Mouse (Mus musculus) forebrain, embryonic 16.5 days (tissue): ENCODE data around the gene Lag3. TPM values are rescaled to one million over a fixed set of nuclear protein-coding genes. Genes with fewer than 3 reads are reported as not detected.

Experiments
- ATAC-seq: fragments of 200-750 bp; cut with Nextera tagmentation; 2 replicates; pipeline ENCODE4 v1.8.0; 2017; ENCODE audit warnings: mild to moderate bottlenecking, moderate library complexity
- H3K27ac ChIP-seq: fragments of 300-500 bp; sonication (generic); 2 replicates; pipeline ENCODE4 v1.5.1; 2014; ENCODE audit warnings: low read length, control low read depth
- H3K27me3 ChIP-seq: fragments of 300-500 bp; sonication (generic); replicated peaks from 2 replicates; pipeline ENCODE4 v1.6.1; 2014; ENCODE audit warnings: low read length; ENCODE audit not compliant: control insufficient read depth, insufficient read depth
- H3K36me3 ChIP-seq: fragments of 300-500 bp; sonication (generic); 2 replicates; pipeline ENCODE4 v1.6.1; 2014; ENCODE audit not compliant: control insufficient read depth, insufficient read depth
- H3K4me1 ChIP-seq: fragments of 300-500 bp; sonication (generic); replicated peaks from 2 replicates; pipeline ENCODE4 v1.6.1; 2014; ENCODE audit warnings: low read length; ENCODE audit not compliant: control insufficient read depth, insufficient read depth
- H3K4me2 ChIP-seq: fragments of 300-500 bp; sonication (generic); 2 replicates; pipeline ENCODE4 v1.6.1; 2014; ENCODE audit warnings: mild to moderate bottlenecking, low read length, control low read depth
- H3K4me3 ChIP-seq: fragments of 300-500 bp; sonication (generic); replicated peaks from 2 replicates; pipeline ENCODE4 v1.5.1; 2014; ENCODE audit warnings: mild to moderate bottlenecking, low read length, control low read depth
- H3K9ac ChIP-seq: fragments of 300-500 bp; sonication (generic); replicated peaks from 2 replicates; pipeline ENCODE4 v1.6.1; 2014; ENCODE audit warnings: low read depth, low read length, control low read depth
- H3K9me3 ChIP-seq: fragments of 300-500 bp; sonication (generic); 2 replicates; pipeline ENCODE4 v1.6.1; 2016; ENCODE audit warnings: low read length; ENCODE audit not compliant: control insufficient read depth
- WGBS: fragments of 180-500 bp; shearing (Covaris S2); extraction: QIAGEN DNeasy Blood & Tissue Kit; methylation state at CpG from one replicate; pipeline ENCODE4 v1.1.7; 2014; 5-methylcytosine and 5-hydroxymethylcytosine counted together
- polyA plus RNA-seq: library from polyadenylated mRNA; unstranded; fragments of >200 nt; fragmentation: Nextera tagmentation; extraction: Ambion mirVana; gene quantifications from 2 replicates; pipeline ENCODE4 v1.2.1, GENCODE M21; 2015

The Lag3 gene
- 1.7 and 2.9 TPM in 2 replicates for polyA plus RNA-seq

DNA sequence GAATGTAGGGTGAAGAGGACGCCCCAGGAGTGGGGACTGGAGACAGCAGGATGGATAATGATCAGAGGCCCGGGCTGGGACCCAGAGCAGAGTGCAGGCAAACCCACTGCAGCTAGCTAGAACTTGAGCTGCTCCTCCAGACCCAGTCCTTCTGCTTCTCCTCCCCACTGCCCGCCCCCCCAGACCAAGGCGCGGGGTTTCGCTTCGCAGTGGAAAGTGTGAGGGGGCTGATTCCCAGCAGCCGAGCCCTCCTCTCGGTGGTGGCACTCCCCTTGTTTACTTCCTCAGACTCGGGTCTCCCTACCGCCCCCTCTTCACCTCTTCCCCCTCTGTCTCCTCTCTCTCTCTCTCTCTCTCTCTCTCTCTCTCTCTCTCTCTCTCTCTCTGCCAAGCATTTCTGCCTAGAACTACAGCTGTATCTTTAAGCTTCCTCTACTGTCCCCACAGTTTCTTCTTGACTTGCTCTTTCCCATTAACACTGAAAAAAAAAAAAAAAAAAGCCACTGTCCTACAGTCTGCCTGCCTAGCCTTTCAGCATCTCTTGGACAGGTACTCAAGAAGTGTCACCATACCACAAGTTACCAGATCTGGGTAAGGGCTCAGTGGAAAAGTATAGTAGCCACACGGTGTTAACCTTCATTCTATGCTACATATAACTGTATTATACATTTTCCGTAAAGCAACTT, at the start of gene Lag3:
Lag3 (minus strand) TSS at position 173 of the 686 bp plus-strand sequence.
- H3K27me3 ChIP-seq: no peaks in the 10 kb centered on the region
- H3K9me3 ChIP-seq: no peaks in the 10 kb centered on the region
- H3K9ac ChIP-seq: 0 out of 2 replicates have a peak within 1 kb of the TSS, but pooled peaks have one; percentile 23
- H3K27ac ChIP-seq: no peak within 1 kb of the TSS
- ATAC-seq: no peak
- no peak within 1 kb of the TSS for H3K4me3 ChIP-seq
- H3K4me1 ChIP-seq: peaks cover 36% of the 10 kb centered on the region
- 27% methylated on average over 8 of the region's 13 CpGs for WGBS
- peaks cover 14% of the 10 kb centered on the region for H3K36me3 ChIP-seq
- no peak within 1 kb of the TSS for H3K4me2 ChIP-seq

GRCm38 (mm10) chr6:124961021-124961420, 49.5 kb upstream of the Lag3 start:
- peaks cover 11% of the 10 kb centered on the region for H3K4me1 ChIP-seq
- WGBS: 94% methylated on average over 12 of the region's 12 CpGs
- no peak overlapping the region for H3K4me2 ChIP-seq
- ATAC-seq: no peak
- H3K4me3 ChIP-seq: no peak overlapping the region
- H3K9me3 ChIP-seq: no peaks in the 10 kb centered on the region
- H3K9ac ChIP-seq: no peak overlapping the region
- H3K27ac ChIP-seq: no peak overlapping the region
- H3K36me3 ChIP-seq: peaks cover 16% of the 10 kb centered on the region
- H3K27me3 ChIP-seq: no peaks in the 10 kb centered on the region

GRCm38 (mm10) chr6:124959960-124960359, 48.5 kb upstream of the Lag3 start:
- Histone ChIP-seq H3K27ac (no peak overlapping the region), H3K36me3 (peaks cover 16% of the 10 kb centered on the region), H3K4me1 (peaks cover 9% of the 10 kb centered on the region), H3K4me3 (no peak overlapping the region), H3K9ac (no peak overlapping the region), H3K27me3 (no peaks in the 10 kb centered on the region), H3K4me2 (no peak overlapping the region), H3K9me3 (no peaks in the 10 kb centered on the region)
- 91% methylated on average over 13 of the region's 13 CpGs for whole genome bisulfite sequencing
- ATAC-seq: no peak

DNA sequence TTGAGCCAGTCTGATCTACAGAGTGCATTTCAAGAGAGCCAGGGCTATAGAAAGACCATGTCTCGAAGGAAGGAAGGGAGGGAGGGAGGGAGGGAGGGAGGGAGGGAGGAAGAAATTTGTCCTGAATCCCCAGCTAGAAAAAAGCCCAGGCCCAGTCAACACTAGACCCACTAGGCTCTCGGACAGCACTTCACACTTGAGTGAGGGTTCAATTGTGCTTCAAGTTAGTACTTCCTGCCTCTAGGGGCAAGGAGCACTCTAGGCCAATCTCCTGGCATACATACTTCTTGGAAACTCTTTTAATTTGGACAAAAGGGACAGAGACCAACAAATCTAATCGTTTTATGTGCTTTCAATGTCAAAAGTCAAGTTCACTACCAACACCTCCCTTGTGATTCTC, 46.6 kb upstream of the Lag3 start:
- H3K4me1 ChIP-seq: no peaks in the 10 kb centered on the region
- H3K36me3 ChIP-seq: peaks cover 16% of the 10 kb centered on the region
- no peak overlapping the region for H3K4me2 ChIP-seq
- H3K27me3 ChIP-seq: no peaks in the 10 kb centered on the region
- no peaks in the 10 kb centered on the region for H3K9me3 ChIP-seq
- H3K4me3 ChIP-seq: no peak overlapping the region
- no peak overlapping the region for H3K9ac ChIP-seq
- WGBS: 88% methylated on average over 3 of the region's 3 CpGs
- no peak for ATAC-seq
- no peak overlapping the region for H3K27ac ChIP-seq

- Histone ChIP-seq H3K9me3 (no peaks in the 10 kb centered on the region), H3K9ac (no peak overlapping the region), H3K4me2 (no peak overlapping the region), H3K27ac (no peak overlapping the region), H3K4me3 (no peak overlapping the region), H3K36me3 (peaks cover 11% of the 10 kb centered on the region), H3K27me3 (no peaks in the 10 kb centered on the region), H3K4me1 (no peaks in the 10 kb centered on the region)
- WGBS: 97% methylated on average over 4 of the region's 4 CpGs
- no peak for ATAC-seq
These were observed 43.7 kb upstream of the Lag3 start for GRCm38 (mm10) chr6:124955212-124955611.

DNA sequence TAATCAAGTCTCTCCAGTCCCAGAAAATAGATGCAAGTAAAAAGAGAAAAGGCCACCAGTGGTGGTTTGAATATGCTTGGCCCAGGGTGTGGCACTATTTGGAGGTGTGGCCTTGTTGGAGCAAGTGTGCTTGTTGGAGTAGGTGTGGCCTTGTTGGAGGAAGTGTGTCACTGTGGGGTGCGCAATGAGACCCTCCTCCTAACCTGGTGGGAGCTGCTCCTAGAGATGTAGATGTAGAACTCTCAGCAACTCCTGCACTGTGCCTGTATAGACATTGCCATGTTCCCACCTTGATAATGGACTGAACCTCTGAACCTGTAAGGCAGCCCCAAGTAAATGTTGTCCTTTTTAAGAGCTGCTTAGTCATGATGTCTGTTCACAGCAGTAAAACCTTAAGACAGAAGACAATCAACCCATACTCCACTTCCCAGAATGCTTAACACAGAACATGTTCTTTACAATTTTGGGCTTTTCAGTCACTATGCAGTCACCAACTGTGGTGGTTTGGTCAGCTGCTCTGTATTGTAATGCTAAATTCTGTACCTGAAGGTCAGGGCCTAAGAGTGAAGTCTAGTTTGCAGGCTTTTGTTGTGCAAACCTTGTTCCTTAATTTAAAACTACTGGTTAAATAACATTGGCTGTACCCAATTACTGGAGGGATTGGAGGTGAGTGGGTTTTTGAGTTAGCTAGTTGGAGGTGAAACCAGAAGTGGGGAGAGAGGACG, 42.6 kb upstream of the Lag3 start:
- H3K4me3 ChIP-seq: no peak overlapping the region
- H3K9me3 ChIP-seq: no peaks in the 10 kb centered on the region
- H3K27me3 ChIP-seq: no peaks in the 10 kb centered on the region
- 82% methylated on average over 2 of the region's 2 CpGs for WGBS
- ATAC-seq: no peak
- no peak overlapping the region for H3K9ac ChIP-seq
- H3K36me3 ChIP-seq: peaks cover 6% of the 10 kb centered on the region
- H3K4me1 ChIP-seq: no peaks in the 10 kb centered on the region
- H3K27ac ChIP-seq: no peak overlapping the region
- no peak overlapping the region for H3K4me2 ChIP-seq

DNA sequence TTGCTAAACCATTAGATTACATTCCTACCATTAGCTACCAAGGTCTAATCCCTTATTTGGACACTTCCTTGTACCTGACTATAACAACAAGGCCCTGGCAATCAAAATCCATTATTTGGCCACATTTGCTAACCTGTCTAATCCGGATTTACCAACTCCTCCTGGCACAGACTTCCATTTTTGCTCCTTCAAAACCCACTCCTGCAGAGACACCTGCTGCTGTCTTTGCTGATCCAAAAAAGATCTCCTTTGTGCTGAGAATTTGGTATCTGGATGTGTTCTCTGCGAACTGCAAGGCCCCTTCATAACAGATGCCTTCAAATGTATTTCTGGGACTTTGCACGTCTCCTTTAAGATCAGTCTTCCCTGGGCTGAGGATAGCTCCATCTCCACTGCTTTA, 32.0 kb upstream of the Lag3 start:
- ATAC-seq: no peak
- Histone ChIP-seq H3K36me3 (no peaks in the 10 kb centered on the region), H3K4me2 (no peak overlapping the region), H3K27ac (no peak overlapping the region), H3K9ac (no peak overlapping the region), H3K4me3 (no peak overlapping the region), H3K9me3 (no peaks in the 10 kb centered on the region), H3K27me3 (no peaks in the 10 kb centered on the region), H3K4me1 (no peaks in the 10 kb centered on the region)
- 90% methylated on average over 3 of the region's 3 CpGs for WGBS

DNA sequence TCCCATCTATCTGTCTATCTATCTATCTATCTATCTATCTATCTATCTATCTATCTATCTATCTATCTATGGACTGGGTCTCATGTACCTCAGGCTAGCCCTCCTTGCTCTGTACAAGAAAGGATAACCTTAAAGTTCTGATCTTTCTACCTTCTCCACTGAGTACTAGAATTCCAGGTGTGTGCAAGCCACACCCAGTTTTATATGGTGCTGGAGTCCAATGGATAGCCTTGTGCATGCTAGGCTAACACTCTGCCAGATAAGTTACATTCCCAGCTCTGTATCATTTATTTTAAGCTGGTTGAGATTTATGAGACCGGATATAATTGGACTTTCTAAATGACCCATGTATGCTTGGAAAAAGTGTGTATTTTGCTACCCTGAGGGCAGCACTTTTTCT, 30.2 kb upstream of the Lag3 start:
- Histone ChIP-seq H3K4me1 (no peaks in the 10 kb centered on the region), H3K36me3 (no peaks in the 10 kb centered on the region), H3K4me3 (no peak overlapping the region), H3K9ac (no peak overlapping the region), H3K4me2 (no peak overlapping the region), H3K9me3 (no peaks in the 10 kb centered on the region), H3K27me3 (no peaks in the 10 kb centered on the region), H3K27ac (no peak overlapping the region)
- ATAC-seq: no peak
- WGBS: 90% methylated on average over 1 of the region's 1 CpGs

DNA sequence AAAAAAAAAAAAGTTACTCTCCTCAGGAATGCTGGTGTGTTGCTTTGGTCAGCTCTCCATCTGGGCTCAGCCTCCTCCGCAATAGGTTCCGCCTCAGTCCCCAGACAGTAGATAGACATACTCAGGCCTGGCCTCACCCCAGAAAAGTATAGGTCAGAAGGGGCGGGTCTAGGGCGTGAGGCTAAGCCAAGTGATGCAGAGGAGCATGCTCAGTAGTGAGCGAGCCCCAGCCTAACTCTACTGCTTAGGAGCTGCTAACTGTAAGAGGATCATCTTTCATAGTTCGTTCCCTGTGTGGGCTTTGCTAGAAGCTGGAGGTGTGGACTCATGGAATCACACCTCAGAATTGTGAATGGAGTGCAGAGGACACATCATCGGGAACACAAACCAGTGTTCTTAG, 27.0 kb upstream of the Lag3 start:
- Histone ChIP-seq H3K4me2 (no peak overlapping the region), H3K9me3 (no peaks in the 10 kb centered on the region), H3K4me1 (no peaks in the 10 kb centered on the region), H3K36me3 (peaks cover 24% of the 10 kb centered on the region), H3K4me3 (no peak overlapping the region), H3K9ac (no peak overlapping the region), H3K27ac (no peak overlapping the region), H3K27me3 (no peaks in the 10 kb centered on the region)
- ATAC-seq: no peak
- WGBS: 95% methylated on average over 7 of the region's 7 CpGs
